Mouse (Mus musculus) heart, postnatal 0 days (tissue): Measurements from ENCODE around the gene Ang5. TPM values are rescaled to one million over a fixed set of nuclear protein-coding genes. Genes with fewer than 3 reads are reported as not detected.
"Not testable (repeated sequence)": the region's sequence is repeated elsewhere in the genome, so short reads cannot be mapped to it uniquely, and the experiment has no call there.

Experiments used
- ATAC-seq: fragments of 200-750 bp; cut with Nextera tagmentation; 2 replicates; pipeline ENCODE4 v1.8.0; 2017; ENCODE audit warnings: low read depth, moderate number of reproducible peaks, moderate library complexity; ENCODE audit not compliant: insufficient read depth
- DNase-seq: peaks from one replicate; pipeline ENCODE4 v3.0.0-alpha.2; 2016; ENCODE audit warnings: low spot score
- H3K27ac ChIP-seq: fragments of 300-500 bp; sonication (generic); 2 replicates; pipeline ENCODE4 v1.5.1; 2014; ENCODE audit warnings: low read depth, mild to moderate bottlenecking
- H3K27me3 ChIP-seq: fragments of 300-500 bp; sonication (generic); 2 replicates; pipeline ENCODE4 v1.6.1; 2014; ENCODE audit warnings: low read length, mixed read lengths; ENCODE audit not compliant: control insufficient read depth, insufficient read depth
- H3K36me3 ChIP-seq: fragments of 300-500 bp; sonication (generic); replicated peaks from 2 replicates; pipeline ENCODE4 v1.6.1; 2014; ENCODE audit warnings: low read length, mixed read lengths; ENCODE audit not compliant: control insufficient read depth, insufficient read depth
- H3K4me1 ChIP-seq: fragments of 300-500 bp; sonication (generic); 2 replicates; pipeline ENCODE4 v1.6.1; 2014; ENCODE audit warnings: antibody characterized with exemption; ENCODE audit not compliant: control insufficient read depth, insufficient read depth
- H3K4me2 ChIP-seq: fragments of 300-500 bp; sonication (generic); 2 replicates; pipeline ENCODE4 v1.6.1; 2014; ENCODE audit warnings: low read depth, mild to moderate bottlenecking, low read length, moderate library complexity
- H3K4me3 ChIP-seq: fragments of 300-500 bp; sonication (generic); 2 replicates; pipeline ENCODE4 v1.5.1; 2014; ENCODE audit warnings: low read depth, low read length
- H3K9ac ChIP-seq: fragments of 300-500 bp; sonication (generic); replicated peaks from 2 replicates; pipeline ENCODE4 v1.6.1; 2014; ENCODE audit warnings: low read depth, low read length, mixed read lengths
- H3K9me3 ChIP-seq: fragments of 300-500 bp; sonication (generic); replicated peaks from 2 replicates; pipeline ENCODE4 v1.6.1; 2016; ENCODE audit warnings: low read length; ENCODE audit not compliant: control insufficient read depth
- CTCF ChIP-seq: IDR thresholded peaks from 2 replicates; pipeline ENCODE4 v1.5.1; 2016; ENCODE audit warnings: antibody characterized with exemption, control low read depth, low read depth
- EP300 ChIP-seq: IDR thresholded peaks from 2 replicates; pipeline ENCODE4 v1.6.1; 2016; ENCODE audit warnings: antibody characterized with exemption, low read depth
- WGBS: fragments of 180-500 bp; shearing (Covaris S2); extraction: QIAGEN DNeasy Blood & Tissue Kit; methylation state at CpG from one replicate; pipeline ENCODE4 v1.1.7; 2014; 5-methylcytosine and 5-hydroxymethylcytosine counted together
- polyA plus RNA-seq: library from polyadenylated mRNA; unstranded; fragments of >200 nt; fragmentation: Nextera tagmentation; extraction: Ambion mirVana; gene quantifications from 2 replicates; pipeline ENCODE4 v1.2.1, GENCODE M21; 2015
- total RNA-seq: library from RNA; depleted of rRNA; stranded (reverse); fragments of >200 nt; gene quantifications from 2 replicates; pipeline ENCODE4 v1.2.3, GENCODE M21; 2014; ENCODE audit warnings: low replicate concordance

Ang5 gene
- total and polyA plus RNA-seq, 2 experiments from 2014 or later, result not detected

GRCm38 (mm10) chr14:43955074-43955473 is 1.8 kb upstream of the Ang5 start:
- not testable (repeated sequence) for H3K4me2 ChIP-seq, H3K9me3 ChIP-seq, H3K4me1 ChIP-seq, DNase-seq, H3K27ac ChIP-seq, H3K4me3 ChIP-seq, H3K9ac ChIP-seq, ATAC-seq, H3K27me3 ChIP-seq, H3K36me3 ChIP-seq
- no CpG with 5 or more reads among the region's 1 CpGs for WGBS

GRCm38 (mm10) chr14:43983454-43983853 is 26.6 kb downstream of the Ang5 start:
- Histone ChIP-seq H3K4me2 (no peak overlapping the region), H3K27ac (peak overlapping the region; percentile 51), H3K9me3 (no peaks in the 10 kb centered on the region), H3K36me3 (no peaks in the 10 kb centered on the region), H3K9ac (no peak overlapping the region), H3K4me3 (no peak overlapping the region), H3K4me1 (no peaks in the 10 kb centered on the region), H3K27me3 (no peaks in the 10 kb centered on the region)
- 24% methylated on average over 4 of the region's 4 CpGs for WGBS
- ATAC-seq (peak; percentile 66), DNase-seq (peak; percentile 25)
- TF ChIP-seq CTCF (no peak), EP300 (no peak)

- H3K4me3 ChIP-seq, result no peak overlapping the region
- no peak overlapping the region for H3K9ac ChIP-seq
- no peak overlapping the region for H3K4me2 ChIP-seq
- H3K4me1 ChIP-seq, result no peaks in the 10 kb centered on the region
- no peaks in the 10 kb centered on the region for H3K27me3 ChIP-seq
- H3K36me3 ChIP-seq, result no peaks in the 10 kb centered on the region
- WGBS, result 0% methylated on average over 4 of the region's 4 CpGs
- peak; percentile 91 for ATAC-seq
- no peaks in the 10 kb centered on the region for H3K9me3 ChIP-seq
- TF ChIP-seq EP300, result no peak
- peak; percentile 72 for TF ChIP-seq CTCF
- H3K27ac ChIP-seq, result peak overlapping the region; percentile 51; the same call in 1 of the 2 replicates
- DNase-seq, result peak; percentile 46
These were observed 27.0 kb downstream of the Ang5 start for GRCm38 (mm10) chr14:43983897-43984296.

GRCm38 (mm10) chr14:43986147-43986546 is 29.3 kb downstream of the Ang5 start:
- Histone ChIP-seq H3K9ac (no peak overlapping the region), H3K27me3 (no peaks in the 10 kb centered on the region), H3K27ac (no peak overlapping the region), H3K4me2 (no peak overlapping the region), H3K9me3 (no peaks in the 10 kb centered on the region), H3K4me3 (no peak overlapping the region), H3K36me3 (no peaks in the 10 kb centered on the region), H3K4me1 (no peaks in the 10 kb centered on the region)
- no peak for TF ChIP-seq CTCF
- no peak for TF ChIP-seq EP300
- no peak for ATAC-seq
- WGBS, result 92% methylated on average over 2 of the region's 2 CpGs
- no peak for DNase-seq

GRCm38 (mm10) chr14:43987404-43987803 is 30.5 kb downstream of the Ang5 start:
- 9% methylated on average over 5 of the region's 5 CpGs for WGBS
- ATAC-seq, result not testable (repeated sequence)

GRCm38 (mm10) chr14:43998455-43999000 is 41.7 kb downstream of the Ang5 start:
- WGBS, result 74% methylated on average over 2 of the region's 2 CpGs
- H3K4me2 ChIP-seq, H3K9ac ChIP-seq, DNase-seq, H3K9me3 ChIP-seq, H3K27me3 ChIP-seq, H3K4me1 ChIP-seq, H3K27ac ChIP-seq, ATAC-seq, H3K4me3 ChIP-seq, H3K36me3 ChIP-seq: not testable (repeated sequence)

More at GRCm38 (mm10) chr14:43987404-43987803, 30.5 kb downstream of the Ang5 start:
- peak; percentile 77 for TF ChIP-seq CTCF
- not testable (repeated sequence) for H3K9me3 ChIP-seq, H3K4me3 ChIP-seq, H3K27ac ChIP-seq, H3K4me1 ChIP-seq, H3K9ac ChIP-seq, H3K4me2 ChIP-seq, H3K27me3 ChIP-seq, H3K36me3 ChIP-seq
- DNase-seq, result peak; percentile 57
